Mouse (Mus musculus): ENCODE measurements at regions not wholly inside any gene's neighbourhood (a gene's known extent, or its start where the extent isn't known, plus 50 kb on each side); places are given as distances from the start of the nearest gene placed in this dataset.

DNA sequence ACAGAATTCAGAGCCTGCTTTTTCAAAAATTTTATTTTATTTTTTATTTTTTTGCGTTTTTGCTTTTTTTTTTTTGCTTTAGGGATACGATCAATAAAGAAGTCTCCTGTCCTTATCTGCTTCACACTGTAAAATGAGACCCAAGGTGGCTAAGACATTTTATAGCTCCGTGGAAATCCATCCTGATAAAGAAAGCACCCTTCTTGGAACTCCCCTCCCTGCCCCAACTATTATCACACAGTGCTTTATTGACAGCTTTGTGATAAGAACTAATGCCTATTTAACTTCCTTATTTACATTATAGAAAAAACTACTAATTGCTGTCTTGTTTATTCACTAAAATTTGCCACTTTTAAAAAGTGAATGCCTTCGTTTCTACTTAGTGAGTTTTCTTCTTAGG lies 179.0 kb upstream of the Dmrta1 start:
- no peak for DNase-seq (ENCODE audit: low spot score)

DNA sequence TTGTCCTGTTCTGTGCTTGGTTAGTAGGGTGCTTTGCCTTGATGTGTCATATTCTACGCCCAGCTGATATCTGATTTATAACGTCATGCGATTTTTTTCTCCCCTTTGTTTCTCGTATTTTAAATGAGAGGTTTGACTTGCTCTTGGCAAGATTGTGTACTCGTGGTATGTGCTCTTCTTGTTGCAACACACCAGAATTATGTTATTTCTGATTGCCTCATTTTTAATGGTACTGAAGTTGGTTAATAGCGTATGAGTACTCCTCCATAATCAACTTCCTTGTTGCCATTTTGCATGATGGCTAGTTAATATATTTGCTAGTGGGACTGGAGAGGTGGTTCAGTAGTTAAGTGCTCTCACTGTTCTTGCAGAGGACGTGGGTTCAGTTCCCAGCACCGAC lies 180.1 kb upstream of the Cdkn2b start:
- DNase-seq (ENCODE audit: low spot score), result no peak

DNA sequence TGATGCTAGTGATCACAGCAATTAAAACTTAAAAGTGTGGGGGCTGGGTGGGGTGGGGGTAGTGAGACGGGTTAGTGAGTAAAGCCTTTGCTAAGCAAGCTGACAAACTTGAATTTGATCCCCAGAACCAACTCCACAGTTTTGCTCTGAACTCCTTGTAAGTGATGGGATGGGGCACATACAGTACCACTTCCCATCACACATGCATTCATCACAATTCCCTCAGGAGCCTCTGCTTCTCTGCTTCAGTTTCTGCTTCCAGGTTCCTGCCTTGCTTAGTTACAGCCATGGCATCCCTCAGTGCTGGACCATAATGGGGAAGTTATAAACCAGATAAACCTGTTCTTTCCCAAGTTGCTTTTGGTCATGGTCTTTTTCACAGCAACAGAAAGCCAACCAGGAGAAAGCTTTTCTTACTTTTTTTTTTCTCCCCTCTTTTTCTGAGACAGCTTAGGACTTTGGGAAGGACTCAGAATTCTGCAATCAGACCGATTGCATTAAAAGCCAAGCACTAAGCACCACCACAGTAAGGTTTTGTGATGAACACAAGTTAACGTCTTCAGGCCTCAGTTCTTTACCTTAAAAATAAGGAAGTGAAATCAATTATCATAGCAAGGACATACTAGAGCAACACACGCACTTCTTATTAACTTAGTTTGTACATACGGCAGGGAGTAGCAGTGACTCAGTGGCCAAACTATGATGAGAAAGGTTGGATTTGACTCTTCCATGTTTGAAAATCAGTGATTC lies 176.8 kb upstream of the Cdkn2b start:
- no peak for DNase-seq (ENCODE audit: low spot score)

DNA sequence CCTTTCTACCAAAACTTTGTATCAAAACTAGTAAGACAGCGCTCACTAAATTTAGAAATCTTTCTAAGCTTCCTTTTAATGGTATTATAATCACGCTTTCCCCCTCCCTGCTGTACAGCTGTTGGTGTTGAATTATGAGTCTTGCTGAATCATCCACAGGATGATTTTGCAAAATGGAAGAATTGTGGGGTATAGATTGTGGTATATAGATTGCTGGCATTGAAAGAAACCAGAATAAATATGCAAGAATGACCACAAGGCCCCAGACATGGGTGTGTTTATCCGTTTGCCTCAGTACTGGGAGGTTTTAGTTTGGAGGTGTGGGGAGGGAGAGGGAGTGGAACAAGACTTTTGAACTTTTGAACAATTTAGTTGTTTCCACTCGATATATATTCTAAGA lies 176.1 kb upstream of the Cdkn2b start:
- no peak for DNase-seq (ENCODE audit: low spot score)

DNA sequence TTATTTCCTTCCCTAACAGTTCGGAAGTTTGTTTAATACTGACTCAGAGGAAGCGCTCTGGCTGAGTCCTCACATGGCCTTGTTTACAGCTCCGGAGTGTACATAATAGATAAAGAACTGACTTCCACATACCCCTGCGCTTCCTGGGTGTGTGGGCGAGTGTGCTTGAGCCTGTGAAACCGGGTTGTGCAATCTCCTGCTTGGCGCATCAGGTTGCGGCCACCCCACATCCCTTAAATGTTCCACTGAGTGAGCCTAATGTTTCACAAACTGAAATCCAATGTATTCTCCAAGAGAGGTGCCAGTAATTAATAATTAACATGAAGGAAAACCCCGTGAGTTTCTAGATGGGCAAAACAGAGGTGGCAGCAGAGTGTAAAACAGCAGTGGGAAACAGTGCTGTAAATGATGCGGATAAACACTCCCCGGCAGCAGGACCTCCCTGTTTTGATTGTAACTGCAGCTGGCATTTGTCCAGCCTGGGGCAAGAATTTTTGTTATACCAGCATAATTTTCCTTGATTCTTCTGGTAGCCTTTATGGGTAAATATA lies 175.2 kb upstream of the Cdkn2b start:
- no peak for DNase-seq (ENCODE audit: low spot score)

DNA sequence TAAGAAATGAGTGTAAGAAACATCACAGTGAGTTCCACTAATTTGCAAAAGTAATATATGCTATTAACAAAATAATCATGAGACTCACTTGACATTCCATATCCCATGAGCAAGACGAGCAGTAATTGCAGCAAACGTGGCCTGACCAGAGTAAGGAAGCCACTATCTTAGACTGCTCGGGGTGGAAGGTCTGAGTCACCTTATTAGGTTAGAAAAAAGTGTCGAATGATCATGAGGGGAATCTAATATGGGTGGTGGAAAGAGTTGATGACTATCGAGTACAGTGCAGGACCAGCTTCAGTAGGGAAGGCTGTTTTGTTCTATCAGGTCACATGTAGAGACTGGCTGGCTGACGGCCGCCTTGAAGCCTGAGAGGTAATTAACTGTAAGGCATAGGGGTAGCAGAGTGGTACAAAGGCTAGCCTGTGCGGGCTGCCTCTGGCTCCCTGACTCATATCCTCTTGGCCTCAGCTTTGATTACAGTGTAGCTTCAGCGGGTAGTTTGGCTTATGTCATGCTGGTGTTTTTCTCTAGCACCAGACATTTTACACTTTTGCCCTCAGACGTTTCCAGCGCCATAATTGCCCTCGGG lies 167.9 kb upstream of the Cdkn2b start:
- DNase-seq (ENCODE audit: low spot score), result no peak

DNA sequence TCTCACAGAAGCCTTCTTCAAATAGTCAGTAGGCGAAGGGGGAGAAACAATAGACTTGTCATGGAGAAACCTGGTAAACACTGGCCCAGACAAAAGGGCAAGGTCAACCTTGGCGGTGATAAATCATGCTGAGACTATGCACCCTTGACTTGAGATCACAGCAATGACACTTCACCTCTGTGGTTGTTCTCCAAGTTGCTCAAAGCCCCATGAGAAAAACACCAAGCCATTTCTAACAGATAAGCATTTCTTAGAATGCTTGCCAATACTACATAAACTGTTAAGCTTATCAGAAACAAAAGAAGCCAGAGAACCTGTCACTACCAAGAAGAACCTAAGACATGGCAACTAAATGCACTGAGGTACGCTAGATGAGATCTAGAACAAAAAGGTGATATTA lies 165.0 kb upstream of the Cdkn2b start:
- DNase-seq (ENCODE audit: low spot score), result no peak

DNA sequence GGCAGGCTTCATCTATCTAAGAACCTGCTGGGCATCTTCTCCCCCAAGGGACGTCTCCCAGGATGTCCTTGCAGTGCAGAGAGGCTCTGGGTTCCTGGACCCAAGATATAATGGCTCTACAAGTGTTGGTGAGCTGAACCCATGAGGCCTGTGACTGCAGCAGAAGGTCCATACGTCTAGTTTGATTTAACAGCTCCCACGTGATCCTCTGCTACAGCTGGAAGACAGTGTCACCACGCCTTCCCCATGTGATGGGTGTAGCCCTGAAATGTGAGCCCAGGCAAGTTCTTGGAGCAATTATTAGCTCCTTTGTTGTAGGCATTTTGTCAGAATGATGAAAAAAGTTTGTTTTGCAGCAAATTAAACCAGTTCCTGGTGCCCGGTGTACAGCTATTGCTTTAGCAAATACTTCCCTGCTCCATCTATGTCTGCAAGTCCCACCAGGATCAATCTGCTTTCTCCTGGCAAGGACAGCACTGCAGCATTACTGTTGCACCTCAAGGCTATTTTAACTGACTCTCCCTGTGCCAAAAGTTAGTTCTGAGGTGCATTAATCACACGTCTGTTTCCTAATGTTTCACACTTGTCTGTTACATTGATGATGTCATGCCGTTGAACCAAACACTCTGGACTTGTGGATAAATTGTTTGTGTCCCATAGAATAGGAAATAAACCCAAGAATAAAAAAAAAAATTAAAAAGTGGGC lies 164.2 kb upstream of the Cdkn2b start:
- no peak for DNase-seq (ENCODE audit: low spot score)

DNA sequence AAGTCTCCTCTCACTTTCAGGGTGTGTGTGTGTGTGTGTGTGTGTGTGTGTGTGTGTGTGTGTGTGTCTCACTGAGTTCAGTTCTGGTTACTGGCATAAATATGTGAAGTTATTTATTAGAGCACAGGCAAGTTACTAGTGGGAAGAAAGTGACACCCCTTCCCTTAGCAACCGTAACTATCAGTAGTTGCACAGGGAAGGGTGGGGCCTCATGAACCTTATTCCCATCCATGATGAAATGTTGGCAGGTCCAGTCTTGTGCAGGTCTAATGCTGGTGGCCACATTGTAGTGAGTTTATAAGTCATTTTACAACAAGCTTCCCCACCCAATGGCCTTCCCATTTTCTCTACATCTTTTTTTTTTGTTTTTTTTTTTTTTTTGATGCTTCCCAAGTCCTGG lies 160.6 kb upstream of the Cdkn2b start:
- no peak for DNase-seq (ENCODE audit: low spot score)

DNA sequence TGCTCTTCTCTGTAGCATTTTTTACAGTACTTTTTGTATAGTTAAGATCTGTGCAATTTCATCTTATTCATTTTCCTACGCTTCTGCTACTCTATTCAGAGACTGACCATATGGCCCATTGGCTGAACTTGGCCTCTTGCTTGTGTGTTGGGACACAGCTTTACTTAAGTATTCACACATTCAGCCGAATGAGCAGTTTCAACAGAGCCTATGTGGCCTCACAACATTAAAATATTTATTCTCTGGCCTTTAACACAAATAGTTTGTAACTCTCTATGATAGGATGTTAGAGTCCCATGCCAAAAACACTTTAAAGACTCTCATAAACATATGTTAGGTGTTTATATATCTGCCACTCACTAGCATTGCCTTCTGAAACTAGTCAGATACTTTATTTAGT lies 159.9 kb upstream of the Cdkn2b start:
- DNase-seq (ENCODE audit: low spot score), result no peak

DNA sequence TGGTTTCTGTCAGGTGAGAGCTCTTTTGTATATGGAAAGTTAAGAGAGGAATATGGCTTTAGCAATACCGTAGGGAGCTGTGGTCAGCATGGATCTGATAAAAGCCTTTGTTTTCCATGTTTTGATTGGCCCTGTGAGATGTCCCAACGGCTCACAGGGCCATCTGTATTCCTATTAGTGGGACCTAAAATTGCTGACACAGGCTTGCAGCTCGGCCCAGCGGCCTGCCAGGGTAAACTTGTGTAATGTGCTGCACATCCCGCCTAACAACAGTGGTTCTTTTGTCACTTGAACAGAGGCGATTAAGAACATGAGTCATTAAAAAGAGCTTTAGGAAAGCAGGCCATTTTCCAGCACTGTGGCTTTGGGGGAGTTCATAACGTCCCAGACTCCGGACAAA lies 159.0 kb upstream of the Cdkn2b start:
- DNase-seq (ENCODE audit: low spot score), result no peak

DNA sequence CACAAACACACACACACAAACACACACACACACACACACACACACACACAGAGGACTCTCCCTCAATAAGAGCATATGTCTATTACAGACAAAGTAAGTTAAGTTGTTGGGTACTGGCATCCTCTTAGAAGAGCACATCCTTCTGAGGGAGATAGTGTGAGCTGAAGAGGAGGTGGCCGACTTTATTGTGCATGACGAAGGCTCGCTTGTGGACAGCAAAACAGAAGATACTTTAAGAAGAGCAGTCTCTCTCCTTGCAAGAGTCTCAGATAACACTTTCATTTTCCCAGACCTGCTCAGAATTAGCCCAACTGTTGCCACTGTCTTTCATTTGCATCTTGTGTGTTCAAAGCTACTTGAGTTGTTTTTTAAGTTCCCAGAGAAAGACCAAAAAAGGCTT lies 158.6 kb upstream of the Cdkn2b start:
- DNase-seq (ENCODE audit: low spot score), result no peak

DNA sequence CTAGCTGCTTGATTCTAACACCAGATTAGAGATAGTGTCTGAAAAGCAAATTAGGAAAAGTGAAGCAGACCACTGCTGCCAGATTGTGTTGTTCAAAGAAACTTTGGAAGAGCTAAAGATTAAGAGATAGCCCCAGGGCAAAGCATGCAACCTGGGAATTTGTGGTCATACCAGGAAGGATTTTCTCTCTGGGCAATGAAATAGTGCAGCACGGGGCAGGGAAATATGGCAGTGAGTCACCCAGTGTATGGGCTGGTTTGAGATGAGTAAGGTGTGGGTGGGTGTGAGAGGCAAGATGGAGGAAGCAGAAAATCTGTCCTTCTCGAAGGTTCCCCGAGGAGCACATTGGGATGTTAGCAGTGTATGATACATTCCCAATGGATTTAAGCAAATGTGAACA lies 155.9 kb upstream of the Cdkn2b start:
- no peak for DNase-seq (ENCODE audit: low spot score)

DNA sequence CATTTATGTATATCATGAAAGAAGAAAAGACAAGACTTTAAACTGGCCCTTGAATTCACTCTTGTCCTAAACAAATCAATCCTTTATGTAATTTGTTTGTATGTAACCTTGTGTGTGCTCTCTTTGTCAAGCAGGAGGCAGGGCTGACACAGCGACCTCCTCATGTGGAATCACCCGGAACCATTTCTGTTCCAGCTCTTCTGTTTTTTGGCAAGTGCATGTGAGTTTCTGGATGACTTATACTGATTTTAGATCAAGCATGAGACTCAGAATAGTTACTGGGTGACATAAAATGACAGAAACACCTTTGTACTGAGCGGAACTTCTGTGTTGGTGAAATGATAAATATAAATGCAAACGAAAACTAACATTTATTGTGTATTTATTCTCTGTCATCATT lies 152.3 kb upstream of the Cdkn2b start:
- DNase-seq (ENCODE audit: low spot score), result no peak

DNA sequence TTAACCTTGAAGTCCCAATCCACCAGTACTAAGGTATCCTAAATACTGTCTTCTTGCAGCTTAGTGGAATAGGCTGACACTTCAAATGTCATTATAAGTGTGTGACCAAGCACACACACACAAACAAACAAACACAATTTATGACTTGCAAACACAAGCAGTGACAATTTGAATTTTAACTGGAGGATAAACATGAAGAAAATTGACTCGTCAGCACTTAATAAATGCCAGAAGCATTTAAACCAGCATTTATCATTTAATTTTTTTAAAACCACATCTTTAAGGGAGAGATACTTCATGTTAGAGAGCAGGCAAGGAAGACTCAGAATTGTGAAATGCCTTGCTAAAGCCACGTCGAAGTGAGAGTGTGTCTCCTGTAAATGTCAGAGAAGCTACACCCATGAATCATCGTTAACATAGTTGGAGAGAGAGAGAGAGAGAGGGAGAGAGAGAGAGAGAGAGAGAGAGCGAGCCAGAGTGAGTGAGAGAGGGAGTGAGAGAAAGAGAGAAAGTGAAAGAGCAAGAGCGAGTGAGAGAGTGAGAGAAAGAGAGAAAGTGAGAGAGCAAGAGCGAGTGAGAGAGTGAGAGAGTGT lies 149.4 kb upstream of the Cdkn2b start:
- DNase-seq (ENCODE audit: low spot score), result no peak

DNA sequence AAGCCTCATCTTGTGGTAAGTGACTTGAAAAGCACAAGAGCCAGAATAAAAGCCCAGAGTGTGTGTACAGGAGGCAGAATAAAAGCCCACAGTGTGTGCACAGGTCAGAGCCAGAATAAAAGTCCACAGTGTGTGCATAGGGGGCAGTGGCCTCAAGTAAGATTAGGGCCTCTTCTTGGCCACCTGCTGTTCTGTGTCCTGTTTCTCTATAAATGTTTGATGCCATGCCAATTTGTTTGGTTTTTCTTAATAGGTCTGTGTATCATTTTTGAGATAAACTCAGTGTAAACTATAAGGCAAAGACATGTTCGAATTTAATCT lies 148.5 kb upstream of the Cdkn2b start:
- DNase-seq (ENCODE audit: low spot score), result no peak

DNA sequence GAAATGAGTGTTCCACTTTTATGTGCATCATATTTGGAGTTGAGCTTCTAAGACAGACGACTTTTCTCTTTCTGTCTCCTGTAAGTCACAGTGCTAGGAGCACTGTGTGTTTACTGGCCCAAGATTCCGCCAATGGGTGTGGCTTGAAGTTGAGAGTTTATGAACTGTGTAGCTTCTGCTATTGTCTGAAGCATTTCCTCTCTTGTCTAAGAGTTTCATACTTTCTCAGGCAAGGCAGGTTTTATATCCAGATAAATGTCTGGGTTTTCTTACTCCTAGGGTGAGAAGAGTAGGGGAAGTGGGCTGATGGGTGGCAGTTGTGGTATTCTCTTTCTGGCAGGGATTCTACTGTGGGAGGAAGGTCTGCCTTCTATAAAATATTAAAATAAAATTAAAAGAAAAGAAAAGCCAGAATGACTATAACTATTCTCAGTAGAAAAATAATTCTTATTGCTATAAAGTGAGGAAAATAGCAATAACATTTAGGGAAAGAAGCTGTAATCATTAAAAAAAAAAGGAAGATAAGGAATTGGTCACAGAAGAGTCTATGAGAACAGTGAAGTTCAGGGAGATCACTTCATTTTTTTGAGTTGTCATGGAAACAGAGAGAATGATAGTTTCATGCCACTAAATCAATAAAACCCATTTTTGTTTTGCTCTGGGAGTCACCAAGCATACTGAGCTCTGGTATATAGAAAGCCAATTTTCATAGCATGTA lies 147.9 kb upstream of the Cdkn2b start:
- no peak for DNase-seq (ENCODE audit: low spot score)

DNA sequence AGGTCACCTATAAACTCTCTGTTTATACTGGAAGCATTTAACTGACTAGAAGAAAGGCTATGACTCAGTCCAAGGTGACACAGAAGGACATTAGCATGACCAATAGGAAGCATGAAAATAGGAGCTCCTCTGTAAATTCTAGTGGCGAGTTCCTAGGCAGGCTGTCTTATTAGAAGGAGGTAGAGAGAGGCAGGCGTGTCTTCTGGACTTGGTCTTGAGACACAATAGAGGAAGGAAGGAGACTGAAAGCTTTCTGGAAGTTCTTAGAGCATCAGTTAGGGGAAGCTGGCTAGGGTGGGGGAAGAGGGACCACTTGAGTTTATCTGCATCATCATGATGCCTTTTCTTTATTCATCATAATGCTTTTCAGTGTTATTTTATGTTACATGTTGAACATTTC lies 147.0 kb upstream of the Cdkn2b start:
- DNase-seq (ENCODE audit: low spot score), result no peak

DNA sequence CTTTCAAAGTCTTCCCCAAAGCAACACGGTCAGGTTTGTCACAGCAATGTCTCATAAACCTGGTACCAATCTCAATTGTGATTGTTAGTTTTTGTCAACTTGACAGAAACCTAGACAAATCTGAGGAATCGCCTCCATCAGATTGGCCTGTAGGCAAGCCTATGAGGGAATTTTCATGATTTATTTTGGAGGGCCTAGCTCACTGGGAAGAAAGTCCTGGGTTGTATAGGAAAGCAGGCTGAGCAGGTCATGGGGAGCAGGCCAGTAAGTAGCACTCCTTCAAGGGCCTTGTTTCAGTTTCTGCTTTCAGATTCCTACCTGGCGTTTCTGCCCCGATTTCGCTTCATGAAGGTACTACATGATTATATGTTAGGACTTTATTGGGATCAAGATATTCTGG lies 144.1 kb upstream of the Cdkn2b start:
- no peak for DNase-seq (ENCODE audit: low spot score)

DNA sequence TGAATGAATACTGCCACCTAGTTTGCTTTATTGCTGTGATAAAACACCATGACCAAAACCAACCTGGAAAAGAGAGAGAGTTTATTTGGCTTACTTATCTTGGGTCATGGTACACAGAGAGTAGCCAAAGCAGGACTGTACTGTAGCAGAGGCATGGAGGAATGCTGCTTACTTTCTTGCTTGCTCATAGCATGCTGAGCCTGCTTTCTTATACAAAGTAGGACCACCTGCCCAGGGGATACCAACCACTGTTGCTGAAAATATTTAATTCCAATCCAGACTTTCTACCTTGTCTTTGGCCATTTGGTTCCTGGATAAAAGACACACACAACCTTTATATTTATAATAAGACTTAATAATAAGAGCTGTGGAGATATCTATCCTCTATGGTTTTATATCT lies 142.2 kb upstream of the Cdkn2b start:
- DNase-seq (ENCODE audit: low spot score), result no peak

DNA sequence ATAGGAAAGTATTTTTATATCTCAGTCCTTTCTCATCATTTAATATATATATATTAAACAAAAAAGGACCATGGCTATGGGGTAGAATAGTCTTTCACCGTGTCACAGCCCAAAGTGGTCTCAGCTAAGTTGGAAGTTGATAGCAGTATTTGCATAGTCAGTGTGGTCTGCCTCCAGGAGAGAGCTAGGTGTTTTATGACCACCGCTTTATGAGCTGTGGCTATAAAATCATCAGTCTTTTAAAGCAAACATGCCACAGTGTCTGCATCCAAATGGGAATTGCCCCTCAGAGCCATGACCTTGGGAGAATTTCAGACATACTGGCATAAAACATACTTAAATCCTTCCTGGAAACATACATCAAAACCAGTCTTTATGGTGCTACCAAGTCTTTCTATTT lies 140.9 kb upstream of the Cdkn2b start:
- no peak for DNase-seq (ENCODE audit: low spot score)

DNA sequence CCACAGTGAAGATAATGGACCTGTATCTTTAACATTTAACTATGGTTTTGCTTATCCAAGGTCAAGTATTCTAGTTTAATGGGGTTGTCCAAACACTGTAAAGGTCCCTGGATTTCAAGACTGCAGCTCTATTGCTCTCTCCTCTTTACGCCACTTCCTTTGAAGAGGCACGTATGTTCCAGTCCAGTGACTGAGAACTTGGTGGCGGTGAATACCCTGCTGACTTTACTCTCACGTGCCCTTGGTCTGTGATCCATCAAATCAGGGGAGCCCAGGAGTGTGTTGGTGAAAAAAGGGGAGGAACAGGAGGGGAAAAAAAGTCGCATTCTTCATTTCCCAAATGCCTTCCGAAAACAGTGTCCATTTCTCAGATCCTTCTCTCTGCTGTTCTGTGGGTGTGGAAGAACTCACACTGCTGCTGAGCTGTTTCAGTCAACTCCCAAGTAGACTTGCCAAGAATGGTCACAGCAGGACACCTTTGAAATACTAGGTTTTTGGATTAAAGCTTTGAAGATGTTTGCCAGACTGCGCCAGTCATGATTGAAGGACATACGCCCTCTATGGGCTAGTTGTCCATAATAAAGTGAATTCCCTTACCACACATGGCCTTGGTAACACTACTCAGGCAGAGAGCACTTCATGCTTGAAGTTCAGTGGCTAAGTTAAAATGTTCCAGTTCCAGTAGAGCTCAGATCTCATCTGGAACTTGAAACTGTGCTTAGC lies 136.1 kb upstream of the Cdkn2b start:
- no peak for DNase-seq (ENCODE audit: low spot score)
